Mouse (Mus musculus) adrenal gland, postnatal 10 days (tissue): Measurements from ENCODE around the gene Skint10. TPM values are rescaled to one million over a fixed set of nuclear protein-coding genes. Genes with fewer than 3 reads are reported as not detected.

Experiments used
- DNase-seq: peaks from one replicate; pipeline ENCODE4 v3.0.0; 2021; ENCODE audit warnings: mixed read lengths
- long read RNA-seq, 2 experiments: library from polyadenylated mRNA; stranded (forward); transcript quantifications; one replicate each; pipeline ENCODE4 v2.0.0; 2021
- total RNA-seq, 2 experiments: library from RNA; stranded (reverse); gene quantifications; 2 replicates each; pipeline ENCODE4 v1.2.3; 2021

Gene Skint10
- total RNA-seq, result not detected
- long read RNA-seq, experiment 1, result 0 reads
- long read RNA-seq, experiment 2, result 0 reads

GRCm38 (mm10) chr4:112774766-112775165, at the start of gene Skint10:
Gene Skint10, minus strand, starts transcription at chr4:112774866.
- DNase-seq, result no peak

- peak; percentile 1 for DNase-seq
These were observed 16.0 kb upstream of the Skint10 start for GRCm38 (mm10) chr4:112790646-112791045.

Other genes starting within 250 kb of the Skint10 start
- not detected for gene Skint2, start 217.7 kb downstream of the Skint10 start, total RNA-seq